Mouse (Mus musculus): Measurements from ENCODE around the gene Cyp4a32. TPM values are rescaled to one million over a fixed set of nuclear protein-coding genes. Genes with fewer than 3 reads are reported as not detected.
"Not testable (repeated sequence)": the region's sequence is repeated elsewhere in the genome, so short reads cannot be mapped to it uniquely, and the experiment has no call there.

The Cyp4a32 gene
- total and polyA plus RNA-seq, 3 experiments: not detected

DNA sequence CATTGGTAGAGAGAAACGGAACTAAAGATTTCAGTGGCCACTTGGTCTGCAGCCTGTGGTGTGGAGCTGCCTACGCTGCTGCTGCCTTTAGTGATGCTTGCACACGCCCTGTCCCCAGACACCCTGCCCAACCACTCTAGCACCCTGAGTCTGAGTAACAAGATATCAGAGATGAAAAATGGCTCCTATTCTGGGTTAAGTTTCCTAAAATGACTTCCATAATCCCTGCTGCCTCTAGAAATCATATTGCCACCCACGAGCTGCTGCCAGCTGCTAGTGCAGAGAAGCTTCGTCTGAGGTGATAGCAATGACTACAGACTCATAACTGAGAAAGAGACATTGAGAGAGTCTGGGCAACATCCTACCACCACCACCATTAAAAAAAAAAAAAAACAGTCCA lies 50.1 kb downstream of the Cyp4a32 start:
- whole genome bisulfite sequencing: 88% methylated on average over 5 of the region's 5 CpGs
- peaks cover 2% of the 10 kb centered on the region for H3K4me1 ChIP-seq (ENCODE audit: control insufficient read depth, insufficient read depth, low read length)
- intact Hi-C loops (cut with DNase I): no loop called here

DNA sequence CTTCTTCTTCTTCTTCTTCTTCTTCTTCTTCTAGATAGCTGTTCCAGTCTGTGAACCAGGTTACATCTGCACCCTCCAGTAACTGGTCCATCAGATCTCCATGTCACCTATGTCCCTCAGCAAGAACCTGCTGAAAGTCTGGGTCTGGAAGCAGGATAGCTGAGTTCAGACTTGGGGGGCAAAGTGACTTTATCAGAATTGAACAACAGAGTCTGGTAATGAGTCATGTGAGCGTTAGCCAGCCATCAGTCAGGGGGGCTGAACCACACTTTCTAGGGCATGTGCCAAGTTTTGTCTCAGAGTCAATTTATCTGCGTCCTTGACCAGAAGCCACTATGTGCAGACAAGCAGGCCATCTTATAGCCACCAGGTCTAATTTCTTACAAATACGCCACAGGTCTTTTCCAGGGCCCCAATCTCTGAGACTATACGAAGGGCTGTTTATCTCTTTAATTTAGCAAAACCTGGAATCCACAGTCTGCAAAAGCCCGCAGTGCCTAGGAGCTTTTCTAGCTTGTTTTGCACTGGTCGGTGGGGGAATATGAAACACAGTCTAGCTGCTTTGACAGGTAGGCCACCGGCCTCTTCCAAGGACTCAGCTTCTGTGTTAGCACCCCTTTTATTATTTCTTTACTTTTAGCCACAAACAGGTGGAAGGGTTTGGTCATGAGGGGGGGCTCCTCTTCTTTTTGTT lies 55.2 kb downstream of the Cyp4a32 start:
- DNase-seq; H3K9ac ChIP-seq (ENCODE audit: low read depth, low read length); intact Hi-C loops (cut with DNase I); H3K4me1 ChIP-seq (ENCODE audit: control insufficient read depth, insufficient read depth, low read length); H3K36me3 ChIP-seq (ENCODE audit: control insufficient read depth, insufficient read depth, low read length); H3K27ac ChIP-seq; H3K79me2 ChIP-seq (replicated peaks; ENCODE audit: control insufficient read depth, insufficient read depth, low read length); H3K4me3 ChIP-seq; H3K27me3 ChIP-seq (ENCODE audit: control insufficient read depth, insufficient read depth, low read length): not testable (repeated sequence)
- WGBS: 73% methylated on average over 7 of the region's 7 CpGs

More for the DNA sequence above, 50.1 kb downstream of the Cyp4a32 start:
- Histone ChIP-seq H3K27ac (no peak overlapping the region), H3K36me3 (ENCODE audit: control insufficient read depth, insufficient read depth, low read length) (peaks cover 4% of the 10 kb centered on the region; the same call in 1 of the 2 replicates), H3K27me3 (ENCODE audit: control insufficient read depth, insufficient read depth, low read length) (no peaks in the 10 kb centered on the region), H3K9ac (ENCODE audit: low read depth, low read length) (no peak overlapping the region), H3K79me2 (replicated peaks; ENCODE audit: control insufficient read depth, insufficient read depth, low read length) (no peaks in the 10 kb centered on the region), H3K4me3 (no peak overlapping the region)
- TF ChIP-seq POLR2A (IDR thresholded peaks at IDR 0.05; ENCODE audit: insufficient read depth, low read depth, low read length): no peak
- no peak for TF ChIP-seq CTCF (IDR thresholded peaks at IDR 0.05)
- TF ChIP-seq EP300 (IDR thresholded peaks at IDR 0.05; ENCODE audit: insufficient read depth, low read depth, low read length): no peak
- DNase-seq: no peak

DNA sequence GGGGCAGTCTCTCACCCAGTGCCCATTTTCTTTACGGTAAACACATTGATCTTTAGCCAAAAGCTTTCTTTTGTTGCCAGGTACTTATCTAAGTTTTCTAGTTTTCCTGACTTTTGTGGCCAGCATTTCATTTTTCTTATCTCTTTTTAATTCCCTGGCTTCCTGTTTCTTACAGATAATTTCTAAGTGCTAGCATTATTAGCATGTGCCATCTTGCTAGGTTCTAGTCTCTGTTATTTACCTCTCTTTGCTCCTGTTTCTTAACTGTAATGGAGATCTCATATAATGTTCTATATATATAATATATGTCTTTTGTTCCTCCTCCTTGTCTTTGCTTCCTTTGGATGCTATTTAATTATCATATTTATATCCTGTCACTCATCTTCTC lies 55.8 kb downstream of the Cyp4a32 start:
- H3K9ac ChIP-seq (ENCODE audit: low read depth, low read length); H3K4me1 ChIP-seq (ENCODE audit: control insufficient read depth, insufficient read depth, low read length); H3K36me3 ChIP-seq (ENCODE audit: control insufficient read depth, insufficient read depth, low read length); H3K27ac ChIP-seq; H3K27me3 ChIP-seq (ENCODE audit: control insufficient read depth, insufficient read depth, low read length); H3K79me2 ChIP-seq (replicated peaks; ENCODE audit: control insufficient read depth, insufficient read depth, low read length); H3K4me3 ChIP-seq; DNase-seq; intact Hi-C loops (cut with DNase I): not testable (repeated sequence)
- WGBS: 48% methylated on average over 1 of the region's 1 CpGs

DNA sequence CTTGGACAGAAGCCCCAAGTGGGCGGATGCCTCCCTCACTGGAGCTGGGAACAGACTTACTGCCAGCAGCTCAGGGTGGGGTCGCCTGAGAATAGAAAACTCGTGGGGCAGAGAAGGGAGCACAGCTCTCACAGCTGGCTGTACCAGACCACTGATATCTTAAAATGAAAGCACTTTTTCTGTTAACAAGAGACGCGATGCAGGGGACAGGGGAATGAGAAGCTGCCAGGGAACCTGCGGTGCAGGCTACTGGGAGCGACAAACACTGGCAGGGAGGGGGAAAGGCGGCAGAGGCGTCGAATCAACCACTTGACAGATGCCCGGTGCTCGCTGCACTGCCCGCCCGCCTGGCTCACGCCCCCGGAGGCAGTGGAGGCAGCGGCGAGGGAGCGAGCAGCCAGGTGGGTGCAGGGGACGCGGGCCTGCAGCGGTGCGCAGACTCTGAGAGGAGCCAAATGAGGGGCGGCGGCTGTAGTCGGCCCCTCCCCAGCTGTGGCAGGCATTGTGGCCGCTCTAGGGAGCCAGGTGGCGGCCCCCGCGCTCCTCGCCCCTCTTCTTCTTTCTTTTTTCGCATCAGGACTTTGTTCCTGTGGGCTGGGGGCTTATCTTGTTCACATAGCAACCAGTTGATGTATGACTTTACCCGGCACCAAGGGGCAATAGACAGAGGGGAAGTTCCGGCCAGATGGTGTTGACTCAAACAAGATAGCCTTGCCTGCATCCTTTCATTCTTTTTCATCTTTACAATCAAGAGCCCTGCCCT lies 56.5 kb downstream of the Cyp4a32 start:
- intact Hi-C loops (cut with DNase I): no loop called here
- H3K4me1 ChIP-seq (ENCODE audit: control insufficient read depth, insufficient read depth, low read length): no peaks in the 10 kb centered on the region; the same call in 1 of the 2 replicates
- no peak for TF ChIP-seq CTCF (IDR thresholded peaks at IDR 0.05)
- TF ChIP-seq POLR2A (IDR thresholded peaks at IDR 0.05; ENCODE audit: insufficient read depth, low read depth, low read length): no peak
- no peak for TF ChIP-seq EP300 (IDR thresholded peaks at IDR 0.05; ENCODE audit: insufficient read depth, low read depth, low read length)
- no peaks in the 10 kb centered on the region for H3K79me2 ChIP-seq (replicated peaks; ENCODE audit: control insufficient read depth, insufficient read depth, low read length)
- H3K27me3 ChIP-seq (ENCODE audit: control insufficient read depth, insufficient read depth, low read length): no peaks in the 10 kb centered on the region
- H3K27ac ChIP-seq: peak overlapping the region; percentile 45
- H3K36me3 ChIP-seq (ENCODE audit: control insufficient read depth, insufficient read depth, low read length): no peaks in the 10 kb centered on the region; the same call in 1 of the 2 replicates
- peak; percentile 74 for DNase-seq
- H3K4me3 ChIP-seq: peak overlapping the region; percentile 60
- WGBS: 1% methylated on average over 34 of the region's 34 CpGs
- peak overlapping the region; percentile 72 for H3K9ac ChIP-seq (ENCODE audit: low read depth, low read length)

DNA sequence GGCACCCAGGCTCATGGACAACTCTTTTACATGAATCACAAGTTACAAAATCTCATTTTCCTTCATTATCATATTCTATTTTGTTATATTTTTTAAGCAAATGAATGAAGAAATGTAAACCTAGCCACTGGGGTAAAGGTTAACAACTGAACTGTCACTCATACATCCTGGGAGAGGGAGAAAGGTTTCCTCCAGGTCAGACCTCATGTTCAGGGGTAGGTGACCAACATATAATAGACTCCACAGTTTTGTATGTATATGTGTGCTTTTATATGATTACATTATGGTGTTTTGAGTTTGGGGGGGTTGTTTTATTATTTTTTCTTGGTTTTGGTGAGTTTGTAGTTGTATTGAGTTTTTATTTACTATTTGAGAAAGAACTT lies 57.1 kb downstream of the Cyp4a32 start:
- no peak overlapping the region; the same call in 1 of the 2 replicates for H3K4me3 ChIP-seq
- no peaks in the 10 kb centered on the region for H3K27me3 ChIP-seq (ENCODE audit: control insufficient read depth, insufficient read depth, low read length)
- H3K4me1 ChIP-seq (ENCODE audit: control insufficient read depth, insufficient read depth, low read length): no peaks in the 10 kb centered on the region; the same call in 1 of the 2 replicates
- H3K27ac ChIP-seq: peak overlapping the region; percentile 45
- H3K79me2 ChIP-seq (replicated peaks; ENCODE audit: control insufficient read depth, insufficient read depth, low read length): no peaks in the 10 kb centered on the region
- no peak for TF ChIP-seq EP300 (IDR thresholded peaks at IDR 0.05; ENCODE audit: insufficient read depth, low read depth, low read length)
- no peak for TF ChIP-seq CTCF (IDR thresholded peaks at IDR 0.05)
- no peak for TF ChIP-seq POLR2A (IDR thresholded peaks at IDR 0.05; ENCODE audit: insufficient read depth, low read depth, low read length)
- no peak overlapping the region for H3K9ac ChIP-seq (ENCODE audit: low read depth, low read length)
- intact Hi-C loops (cut with DNase I): no loop called here
- DNase-seq: no peak
- H3K36me3 ChIP-seq (ENCODE audit: control insufficient read depth, insufficient read depth, low read length): no peaks in the 10 kb centered on the region; the same call in 1 of the 2 replicates

DNA sequence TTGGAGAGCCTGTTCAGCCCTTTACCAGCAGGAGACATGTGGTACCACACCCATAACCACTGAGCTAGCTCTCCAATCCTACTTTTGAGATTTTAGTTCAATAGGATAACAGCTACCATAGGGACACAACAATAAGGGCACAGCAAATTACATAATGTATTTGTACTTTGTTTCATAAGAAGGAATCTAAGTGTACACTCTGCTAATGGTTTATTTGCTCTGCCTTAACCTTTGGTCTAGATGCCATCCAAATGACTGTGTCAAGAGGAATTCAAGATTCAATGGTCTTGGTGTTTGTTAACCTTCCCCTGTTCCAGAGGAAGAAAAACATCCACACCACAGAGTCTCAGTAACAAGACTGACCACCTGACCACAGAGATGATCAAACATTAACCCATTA lies 58.4 kb downstream of the Cyp4a32 start:
- DNase-seq: no peak
- Histone ChIP-seq H3K27ac (peak overlapping the region; percentile 9; the same call in 1 of the 2 replicates), H3K79me2 (replicated peaks; ENCODE audit: control insufficient read depth, insufficient read depth, low read length) (no peaks in the 10 kb centered on the region), H3K27me3 (ENCODE audit: control insufficient read depth, insufficient read depth, low read length) (no peaks in the 10 kb centered on the region), H3K4me1 (ENCODE audit: control insufficient read depth, insufficient read depth, low read length) (no peaks in the 10 kb centered on the region; the same call in 1 of the 2 replicates), H3K4me3 (no peak overlapping the region), H3K36me3 (ENCODE audit: control insufficient read depth, insufficient read depth, low read length) (no peaks in the 10 kb centered on the region; the same call in 1 of the 2 replicates), H3K9ac (ENCODE audit: low read depth, low read length) (no peak overlapping the region)
- TF ChIP-seq CTCF (IDR thresholded peaks at IDR 0.05) (0 out of 2 replicates have a peak, but pooled peaks have one; percentile 6), POLR2A (IDR thresholded peaks at IDR 0.05; ENCODE audit: insufficient read depth, low read depth, low read length) (no peak)
- intact Hi-C loops (cut with DNase I): no loop called here

Other genes with a start within 250 kb of the Cyp4a32 start
- not detected for gene Cyp4a12b, start 189.3 kb upstream of the Cyp4a32 start, total RNA-seq (2021)
- 2.1 TPM in 1 of 2 replicates, not detected in the other for gene Cyp4a12b, start 189.3 kb upstream of the Cyp4a32 start, polyA plus RNA-seq (2012; rRNA removed)
- not detected for gene Cyp4a30b, start 148.4 kb upstream of the Cyp4a32 start, total RNA-seq (2021)
- gene Cyp4a30b, start 148.4 kb upstream of the Cyp4a32 start, polyA plus RNA-seq (2012; rRNA removed): not detected in 2 replicates
- not detected for gene Cyp4a14, start 104.8 kb upstream of the Cyp4a32 start, total RNA-seq (2021)
- 0.32 TPM in 1 of 2 replicates, not detected in the other for gene Cyp4a14, start 104.8 kb upstream of the Cyp4a32 start, polyA plus RNA-seq (2012; rRNA removed)
- gene Cyp4a10, start 82.7 kb upstream of the Cyp4a32 start, total RNA-seq (2021): under 1 TPM in 1 of 2 experiments, not detected in 1; 0.21 TPM
- gene Cyp4a10, start 82.7 kb upstream of the Cyp4a32 start, polyA plus RNA-seq (2012; rRNA removed): 0.41 TPM in 1 of 2 replicates, not detected in the other
- not detected for gene Cyp4a31, start 37.3 kb upstream of the Cyp4a32 start, total RNA-seq (2021)
- not detected in 2 replicates for gene Cyp4a31, start 37.3 kb upstream of the Cyp4a32 start, polyA plus RNA-seq (2012; rRNA removed)
- gene Cyp4b1, start 46.8 kb downstream of the Cyp4a32 start, total RNA-seq (2021): 10 to 100 TPM; 28.3 to 29.2 TPM
- gene Cyp4b1, start 46.8 kb downstream of the Cyp4a32 start, polyA plus RNA-seq (2012; rRNA removed): 56.5 and 61.1 TPM in 2 replicates
- gene Efcab14, start 136.8 kb downstream of the Cyp4a32 start, total RNA-seq (2021): 10 to 100 TPM; 38.7 to 40.1 TPM
- 20.4 and 34.4 TPM in 2 replicates for gene Efcab14, start 136.8 kb downstream of the Cyp4a32 start, polyA plus RNA-seq (2012; rRNA removed)
- under 1 TPM; 0.39 to 0.94 TPM for gene Tex38, start 180.0 kb downstream of the Cyp4a32 start, total RNA-seq (2021)
- 0.47 and 1.2 TPM in 2 replicates for gene Tex38, start 180.0 kb downstream of the Cyp4a32 start, polyA plus RNA-seq (2012; rRNA removed)
- gene Atpaf1, start 183.8 kb downstream of the Cyp4a32 start, total RNA-seq (2021): 10 to 100 TPM; 83.1 to 98.1 TPM
- gene Atpaf1, start 183.8 kb downstream of the Cyp4a32 start, polyA plus RNA-seq (2012; rRNA removed): 58.4 and 80.4 TPM in 2 replicates
- 1 to 10 TPM; 3.2 to 4.3 TPM for gene Mob3c, start 227.1 kb downstream of the Cyp4a32 start, total RNA-seq (2021)
- 7.4 and 9.3 TPM in 2 replicates for gene Mob3c, start 227.1 kb downstream of the Cyp4a32 start, polyA plus RNA-seq (2012; rRNA removed)
- 10 to 100 TPM; 18.3 to 20.6 TPM for gene Mknk1, start 238.2 kb downstream of the Cyp4a32 start, total RNA-seq (2021)
- 32.1 and 42.1 TPM in 2 replicates for gene Mknk1, start 238.2 kb downstream of the Cyp4a32 start, polyA plus RNA-seq (2012; rRNA removed)

Measured in heart, adult 2 months (tissue).